Mouse (Mus musculus): ENCODE measurements around the gene Draxin.

DNA sequence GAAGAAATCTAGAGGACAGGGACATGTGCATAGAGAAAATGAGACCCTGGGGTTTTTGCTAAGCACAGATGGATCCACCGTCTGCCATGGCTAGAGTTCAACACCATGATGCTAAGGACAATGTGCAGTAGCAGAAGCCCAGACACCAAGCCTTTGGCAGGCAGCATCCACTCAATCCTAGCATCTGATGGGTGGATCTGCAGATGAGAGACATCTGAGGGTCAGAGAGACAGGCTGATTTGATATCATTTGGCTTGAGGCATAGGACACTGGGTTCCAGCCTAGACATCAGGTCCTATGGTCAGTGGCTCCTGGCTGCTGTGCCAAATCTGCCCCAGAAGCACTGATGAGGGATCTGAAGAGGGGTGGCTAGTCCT is 49.9 kb downstream of the Draxin start:
- TF ChIP-seq CTCF (IDR thresholded peaks at IDR 0.05) (no peak), EP300 (IDR thresholded peaks at IDR 0.05; ENCODE audit: insufficient read depth, low read depth, low read length) (no peak)
